Mouse (Mus musculus): ENCODE measurements around the gene Lmo2. TPM values are rescaled to one million over a fixed set of nuclear protein-coding genes. Genes with fewer than 3 reads are reported as not detected.
A peak's percentile ranks its signal among the peaks of the same experiment; 100 is the strongest.

The Lmo2 gene
- 44.0 and 44.5 TPM in 2 replicates for polyA plus RNA-seq (2014; fragmentation: Nextera tagmentation; extraction: Ambion mirVana)

- 37% methylated on average over 10 of the region's 10 CpGs for WGBS
- Histone ChIP-seq H3K9me3 (ENCODE audit: low read depth, low read length) (no peaks in the 10 kb centered on the region), H3K9ac (no peak within 1 kb of the TSS; the same call in 1 of the 2 replicates), H3K4me3 (ENCODE audit: low read depth, low read length) (peak within 1 kb of the TSS; percentile 8; the same call in 1 of the 2 replicates), H3K27me3 (ENCODE audit: insufficient read depth, low read length) (no peaks in the 10 kb centered on the region), H3K36me3 (ENCODE audit: insufficient read depth) (no peaks in the 10 kb centered on the region), H3K4me2 (peak within 1 kb of the TSS; percentile 12; the same call in 1 of the 2 replicates), H3K4me1 (ENCODE audit: insufficient read depth) (no peaks in the 10 kb centered on the region), H3K27ac (ENCODE audit: low read depth) (peak within 1 kb of the TSS; percentile 10; the same call in 1 of the 2 replicates)
- ATAC-seq (ENCODE audit: insufficient read depth) (no peak), DNase-seq (no peak)
- TF ChIP-seq CTCF (IDR thresholded peaks at IDR 0.05; ENCODE audit: low read depth): no peak
Observed at GRCm38 (mm10) chr2:103957649-103958546, at the start of gene Lmo2. TSS of gene Lmo2 (plus strand) at chr2:103957986.

GRCm38 (mm10) chr2:103910601-103911000 is 47.2 kb upstream of the Lmo2 start:
- Histone ChIP-seq H3K36me3 (ENCODE audit: insufficient read depth) (no peaks in the 10 kb centered on the region), H3K4me3 (ENCODE audit: low read depth, low read length) (no peak overlapping the region), H3K9ac (no peak overlapping the region), H3K4me2 (no peak overlapping the region), H3K9me3 (ENCODE audit: low read depth, low read length) (no peaks in the 10 kb centered on the region), H3K27me3 (ENCODE audit: insufficient read depth, low read length) (no peaks in the 10 kb centered on the region), H3K27ac (ENCODE audit: low read depth) (no peak overlapping the region), H3K4me1 (ENCODE audit: insufficient read depth) (no peaks in the 10 kb centered on the region; the same call in 1 of the 2 replicates)
- WGBS: 84% methylated on average over 5 of the region's 5 CpGs
- ATAC-seq (ENCODE audit: insufficient read depth) (no peak), DNase-seq (no peak)
- TF ChIP-seq CTCF (IDR thresholded peaks at IDR 0.05; ENCODE audit: low read depth): no peak

- no peak for DNase-seq
- H3K9ac ChIP-seq: no peak overlapping the region
- no peaks in the 10 kb centered on the region for H3K27me3 ChIP-seq (ENCODE audit: insufficient read depth, low read length)
- no peak overlapping the region for H3K4me2 ChIP-seq
- H3K27ac ChIP-seq (ENCODE audit: low read depth): no peak overlapping the region
- H3K4me1 ChIP-seq (ENCODE audit: insufficient read depth): no peaks in the 10 kb centered on the region; the same call in 1 of the 2 replicates
- no peaks in the 10 kb centered on the region for H3K9me3 ChIP-seq (ENCODE audit: low read depth, low read length)
- no peak overlapping the region for H3K4me3 ChIP-seq (ENCODE audit: low read depth, low read length)
- no peak for ATAC-seq (ENCODE audit: insufficient read depth)
- H3K36me3 ChIP-seq (ENCODE audit: insufficient read depth): no peaks in the 10 kb centered on the region
- TF ChIP-seq CTCF (IDR thresholded peaks at IDR 0.05; ENCODE audit: low read depth): no peak
- 80% methylated on average over 16 of the region's 16 CpGs for WGBS
Observed at GRCm38 (mm10) chr2:103912481-103913251, 45.1 kb upstream of the Lmo2 start.

GRCm38 (mm10) chr2:103913252-103913650 is 44.5 kb upstream of the Lmo2 start:
- TF ChIP-seq CTCF (IDR thresholded peaks at IDR 0.05; ENCODE audit: low read depth): no peak
- H3K27ac ChIP-seq (ENCODE audit: low read depth): no peak overlapping the region
- H3K9ac ChIP-seq: no peak overlapping the region
- H3K4me2 ChIP-seq: no peak overlapping the region
- ATAC-seq (ENCODE audit: insufficient read depth) (no peak), DNase-seq (peak; percentile 38)
- no peaks in the 10 kb centered on the region for H3K27me3 ChIP-seq (ENCODE audit: insufficient read depth, low read length)
- WGBS: 47% methylated on average over 6 of the region's 6 CpGs
- H3K4me1 ChIP-seq (ENCODE audit: insufficient read depth): no peaks in the 10 kb centered on the region; the same call in 1 of the 2 replicates
- H3K9me3 ChIP-seq (ENCODE audit: low read depth, low read length): no peaks in the 10 kb centered on the region
- no peaks in the 10 kb centered on the region for H3K36me3 ChIP-seq (ENCODE audit: insufficient read depth)
- H3K4me3 ChIP-seq (ENCODE audit: low read depth, low read length): no peak overlapping the region

GRCm38 (mm10) chr2:103916069-103916468 is 41.7 kb upstream of the Lmo2 start:
- no peaks in the 10 kb centered on the region for H3K4me1 ChIP-seq (ENCODE audit: insufficient read depth)
- no peak overlapping the region for H3K4me3 ChIP-seq (ENCODE audit: low read depth, low read length)
- H3K9ac ChIP-seq: no peak overlapping the region
- H3K4me2 ChIP-seq: no peak overlapping the region
- 87% methylated on average over 5 of the region's 5 CpGs for WGBS
- H3K27me3 ChIP-seq (ENCODE audit: insufficient read depth, low read length): no peaks in the 10 kb centered on the region
- no peak for ATAC-seq (ENCODE audit: insufficient read depth)
- no peak overlapping the region for H3K27ac ChIP-seq (ENCODE audit: low read depth)
- no peaks in the 10 kb centered on the region for H3K9me3 ChIP-seq (ENCODE audit: low read depth, low read length)
- DNase-seq: no peak
- H3K36me3 ChIP-seq (ENCODE audit: insufficient read depth): no peaks in the 10 kb centered on the region
- TF ChIP-seq CTCF (IDR thresholded peaks at IDR 0.05; ENCODE audit: low read depth): no peak

- Histone ChIP-seq H3K4me3 (ENCODE audit: low read depth, low read length) (no peak overlapping the region), H3K4me1 (ENCODE audit: insufficient read depth) (no peaks in the 10 kb centered on the region), H3K9ac (no peak overlapping the region), H3K36me3 (ENCODE audit: insufficient read depth) (no peaks in the 10 kb centered on the region), H3K27ac (ENCODE audit: low read depth) (no peak overlapping the region), H3K27me3 (ENCODE audit: insufficient read depth, low read length) (no peaks in the 10 kb centered on the region), H3K4me2 (no peak overlapping the region), H3K9me3 (ENCODE audit: low read depth, low read length) (no peaks in the 10 kb centered on the region)
- no peak for DNase-seq
- ATAC-seq (ENCODE audit: insufficient read depth): no peak
- TF ChIP-seq CTCF (IDR thresholded peaks at IDR 0.05; ENCODE audit: low read depth): no peak
- WGBS: 78% methylated on average over 5 of the region's 5 CpGs
Observed at GRCm38 (mm10) chr2:103917375-103917774, 40.4 kb upstream of the Lmo2 start.

GRCm38 (mm10) chr2:103918375-103918774 is 39.4 kb upstream of the Lmo2 start:
- Histone ChIP-seq H3K27me3 (ENCODE audit: insufficient read depth, low read length) (no peaks in the 10 kb centered on the region), H3K4me1 (ENCODE audit: insufficient read depth) (no peaks in the 10 kb centered on the region), H3K4me2 (no peak overlapping the region), H3K36me3 (ENCODE audit: insufficient read depth) (no peaks in the 10 kb centered on the region), H3K27ac (ENCODE audit: low read depth) (no peak overlapping the region), H3K9ac (no peak overlapping the region), H3K4me3 (ENCODE audit: low read depth, low read length) (no peak overlapping the region), H3K9me3 (ENCODE audit: low read depth, low read length) (no peaks in the 10 kb centered on the region)
- DNase-seq (no peak), ATAC-seq (ENCODE audit: insufficient read depth) (no peak)
- WGBS: 74% methylated on average over 2 of the region's 2 CpGs
- TF ChIP-seq CTCF (IDR thresholded peaks at IDR 0.05; ENCODE audit: low read depth): no peak
